Mouse (Mus musculus) kidney, embryonic 15.5 days (tissue): ENCODE results near the gene Supt6. TPM values are rescaled to one million over a fixed set of nuclear protein-coding genes. Genes with fewer than 3 reads are reported as not detected.
A peak's percentile ranks its signal among the peaks of the same experiment; 100 is the strongest.

ENCODE experiments used
- ATAC-seq: fragments of 200-750 bp; cut with Nextera tagmentation; replicated peaks from 2 replicates; pipeline ENCODE4 v1.8.0; 2017; ENCODE audit warnings: moderate TSS enrichment; ENCODE audit not compliant: low FRiP score
- H3K27ac ChIP-seq: fragments of 300-500 bp; sonication (generic); 2 replicates; pipeline ENCODE4 v1.5.1; 2015; ENCODE audit warnings: mild to moderate bottlenecking, inconsistent platforms
- H3K27me3 ChIP-seq: fragments of 300-500 bp; sonication (generic); 2 replicates; pipeline ENCODE4 v1.6.1; 2015; ENCODE audit warnings: inconsistent platforms
- H3K36me3 ChIP-seq: fragments of 300-500 bp; sonication (generic); 2 replicates; pipeline ENCODE4 v1.6.1; 2015; ENCODE audit warnings: inconsistent platforms
- H3K4me1 ChIP-seq: fragments of 300-500 bp; sonication (generic); 2 replicates; pipeline ENCODE4 v1.6.1; 2015; ENCODE audit warnings: inconsistent platforms
- H3K4me2 ChIP-seq: fragments of 300-500 bp; sonication (generic); 2 replicates; pipeline ENCODE4 v1.6.1; 2015; ENCODE audit warnings: moderate library complexity, mild to moderate bottlenecking, inconsistent platforms
- H3K4me3 ChIP-seq: fragments of 300-500 bp; sonication (generic); replicated peaks from 2 replicates; pipeline ENCODE4 v1.5.1; 2015; ENCODE audit warnings: mild to moderate bottlenecking, inconsistent platforms
- H3K9ac ChIP-seq: fragments of 300-500 bp; sonication (generic); 2 replicates; pipeline ENCODE4 v1.6.1; 2015; ENCODE audit warnings: mild to moderate bottlenecking, inconsistent platforms
- H3K9me3 ChIP-seq: fragments of 300-500 bp; sonication (generic); replicated peaks from 2 replicates; pipeline ENCODE4 v1.6.1; 2016; ENCODE audit warnings: inconsistent platforms
- WGBS: fragments of 180-500 bp; shearing (Covaris S2); methylation state at CpG from one replicate; pipeline ENCODE4 v1.1.7; 2015; ENCODE audit warnings: mixed read lengths; 5-methylcytosine and 5-hydroxymethylcytosine counted together
- polyA plus RNA-seq: library from polyadenylated mRNA; unstranded; fragments of >200 nt; fragmentation: Nextera tagmentation; extraction: Ambion mirVana; gene quantifications from 2 replicates; pipeline ENCODE4 v1.2.1, GENCODE M21; 2015

The Supt6 gene
- polyA plus RNA-seq, 1 experiment from 2014 or later, result 29.4 TPM

DNA sequence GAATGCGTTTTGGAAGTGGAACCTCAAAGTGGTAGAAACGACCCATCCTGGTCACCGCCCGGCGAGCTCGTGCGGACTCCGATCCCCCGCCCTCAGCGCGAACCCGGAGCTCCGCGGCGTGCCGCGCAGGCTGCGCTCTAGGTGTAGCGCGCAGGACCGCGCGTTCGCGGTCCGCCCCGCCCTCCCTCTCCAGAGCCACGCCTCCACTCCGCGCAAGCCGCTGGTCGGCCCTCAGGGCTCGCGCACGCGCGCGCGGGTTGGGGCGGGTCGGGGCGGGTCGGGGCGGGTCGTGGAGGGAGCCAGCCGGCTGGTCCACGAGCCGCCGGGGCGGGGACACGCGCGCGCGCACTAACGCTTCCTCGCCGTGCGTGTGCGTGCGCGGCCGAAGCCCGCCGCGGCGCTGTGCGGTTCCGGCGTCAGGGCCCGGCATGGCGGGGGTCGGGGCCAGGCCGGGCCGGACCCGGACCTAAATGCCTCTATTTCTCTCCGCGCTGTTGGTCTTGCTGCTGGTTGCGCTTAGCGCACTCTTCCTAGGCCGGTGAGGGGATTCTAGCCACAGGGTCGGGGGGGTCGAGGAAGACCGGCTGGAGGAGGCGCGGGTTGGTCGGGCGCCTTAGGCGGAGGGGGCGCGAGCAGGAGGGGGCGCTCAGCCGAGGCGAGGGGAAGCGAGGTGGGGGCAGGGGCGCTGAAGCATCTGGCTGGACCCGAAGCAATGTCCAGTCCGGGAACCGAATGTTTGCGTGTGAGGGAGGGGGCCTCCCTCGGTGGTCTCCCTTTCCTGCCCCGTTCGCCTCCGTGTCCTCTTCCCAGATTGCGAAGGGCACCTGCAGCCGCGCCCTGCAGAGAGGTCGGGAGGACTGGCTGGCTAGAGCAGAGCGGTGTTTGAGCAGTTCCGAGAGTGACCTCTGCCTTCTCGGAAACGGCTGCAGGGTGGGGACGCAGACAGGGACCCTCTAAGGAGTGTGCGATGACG lies 15.9 kb upstream of the Supt6 start, which contains the start of gene 2610507B11Rik:
Gene 2610507B11Rik (plus strand): TSS at position 373 of the 973 bp plus-strand sequence.
- WGBS, result under 1% methylated on average over 113 of the region's 115 CpGs
- peak; percentile 97 for ATAC-seq

GRCm38 (mm10) chr11:78260489-78261258 lies 14.9 kb upstream of the Supt6 start:
- no peak overlapping the region for H3K27ac ChIP-seq
- ATAC-seq, result no peak
- peak overlapping the region; percentile 87 for H3K4me3 ChIP-seq
- no peaks in the 10 kb centered on the region for H3K9me3 ChIP-seq
- peaks cover 15% of the 10 kb centered on the region for H3K4me1 ChIP-seq
- H3K27me3 ChIP-seq, result peaks cover 10% of the 10 kb centered on the region; the same call in 1 of the 2 replicates
- WGBS, result 97% methylated on average over 2 of the region's 2 CpGs
- H3K36me3 ChIP-seq, result peaks cover 33% of the 10 kb centered on the region
- peak overlapping the region; percentile 80 for H3K4me2 ChIP-seq
- H3K9ac ChIP-seq, result peak overlapping the region; percentile 14; the same call in 1 of the 2 replicates

More for the DNA sequence above, 15.9 kb upstream of the Supt6 start, which contains the start of gene 2610507B11Rik:
- H3K4me3 ChIP-seq, result peak within 1 kb of the TSS; percentile 87
- peak within 1 kb of the TSS; percentile 92 for H3K27ac ChIP-seq
- peaks cover 10% of the 10 kb centered on the region; the same call in 1 of the 2 replicates for H3K27me3 ChIP-seq
- H3K4me2 ChIP-seq, result peak within 1 kb of the TSS; percentile 80
- no peaks in the 10 kb centered on the region for H3K9me3 ChIP-seq
- H3K4me1 ChIP-seq, result peaks cover 15% of the 10 kb centered on the region
- H3K36me3 ChIP-seq, result peaks cover 35% of the 10 kb centered on the region
- H3K9ac ChIP-seq, result peak within 1 kb of the TSS; percentile 77

DNA sequence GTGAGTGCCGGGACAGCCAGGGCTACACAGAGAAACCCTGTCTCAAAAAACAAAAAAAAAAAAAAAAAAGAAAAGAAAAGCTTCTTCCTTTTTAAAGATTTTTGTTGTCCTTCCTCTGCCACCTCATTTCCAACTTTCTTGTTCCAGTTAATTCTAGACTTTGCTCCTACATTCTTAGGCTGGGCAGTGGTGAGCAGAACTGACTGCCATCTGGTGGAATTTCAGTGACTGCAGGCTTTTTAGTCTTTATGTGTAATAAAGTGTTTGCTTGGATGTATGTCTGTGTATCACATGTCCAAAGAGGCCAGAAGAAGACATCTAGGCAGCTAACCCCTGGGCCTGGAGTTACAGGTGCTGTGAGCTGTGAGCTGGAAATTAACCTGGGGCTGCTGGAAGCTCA lies 10.8 kb upstream of the Supt6 start:
- Histone ChIP-seq H3K27ac (no peak overlapping the region), H3K4me3 (no peak overlapping the region), H3K36me3 (peaks cover 40% of the 10 kb centered on the region), H3K9me3 (no peaks in the 10 kb centered on the region), H3K4me1 (no peaks in the 10 kb centered on the region), H3K9ac (no peak overlapping the region), H3K4me2 (no peak overlapping the region), H3K27me3 (peaks cover 10% of the 10 kb centered on the region; the same call in 1 of the 2 replicates)
- 95% methylated on average over 1 of the region's 1 CpGs for WGBS
- ATAC-seq, result no peak

DNA sequence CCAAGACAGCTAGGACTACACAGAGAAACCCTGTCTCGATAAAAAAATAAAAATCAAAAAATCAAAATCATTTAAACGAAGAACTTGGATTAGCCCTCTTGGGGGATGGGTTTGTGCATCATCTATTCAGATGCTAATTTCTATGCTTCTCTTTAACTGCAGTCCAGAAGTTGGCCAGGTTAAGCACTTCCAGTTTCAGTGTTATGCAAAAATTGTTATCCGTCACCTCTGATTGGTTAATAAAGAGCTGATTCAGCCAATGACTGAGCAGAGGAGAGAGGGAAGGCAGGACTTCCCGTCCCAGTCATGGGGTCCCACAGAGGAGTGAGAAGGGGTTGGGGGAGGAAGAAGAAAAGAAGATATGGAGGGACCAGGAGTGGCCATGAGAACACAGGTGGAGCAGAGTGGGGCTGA lies 1.9 kb upstream of the Supt6 start:
- no peak for ATAC-seq
- H3K36me3 ChIP-seq, result peaks cover 28% of the 10 kb centered on the region
- no peak overlapping the region for H3K4me3 ChIP-seq
- H3K4me1 ChIP-seq, result peaks cover 37% of the 10 kb centered on the region
- H3K4me2 ChIP-seq, result peak overlapping the region; percentile 77; the same call in 1 of the 2 replicates
- WGBS, result 65% methylated on average over 4 of the region's 4 CpGs
- no peak overlapping the region for H3K9ac ChIP-seq
- H3K9me3 ChIP-seq, result no peaks in the 10 kb centered on the region
- H3K27me3 ChIP-seq, result no peaks in the 10 kb centered on the region
- no peak overlapping the region for H3K27ac ChIP-seq

DNA sequence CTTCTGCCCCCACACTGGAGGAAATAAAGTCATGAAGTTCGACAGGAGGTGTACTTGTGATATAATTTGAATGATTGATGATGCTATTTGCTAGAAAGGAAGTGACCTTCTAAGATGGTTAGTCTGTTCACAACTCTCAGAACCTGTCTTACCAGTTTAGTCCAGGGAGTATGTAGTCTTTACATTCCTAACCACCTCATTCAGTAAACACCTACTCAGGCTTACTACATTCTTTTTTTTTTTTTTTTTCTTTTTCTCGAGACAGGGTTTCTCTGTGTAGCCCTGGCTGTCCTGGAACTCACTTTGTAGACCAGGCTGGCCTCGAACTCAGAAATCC lies 1.2 kb upstream of the Supt6 start:
- peaks cover 23% of the 10 kb centered on the region for H3K36me3 ChIP-seq
- H3K9me3 ChIP-seq, result no peaks in the 10 kb centered on the region
- no peak for ATAC-seq
- WGBS, result 44% methylated on average over 3 of the region's 3 CpGs
- H3K4me2 ChIP-seq, result peak overlapping the region; percentile 77
- H3K27ac ChIP-seq, result peak overlapping the region; percentile 39; the same call in 1 of the 2 replicates
- H3K4me1 ChIP-seq, result peaks cover 37% of the 10 kb centered on the region
- no peaks in the 10 kb centered on the region for H3K27me3 ChIP-seq
- 0 out of 2 replicates have a peak overlapping the region, but pooled peaks have one; percentile 21 for H3K9ac ChIP-seq
- H3K4me3 ChIP-seq, result peak overlapping the region; percentile 97

- peak overlapping the region; percentile 96 for H3K27ac ChIP-seq
- H3K4me3 ChIP-seq, result peak overlapping the region; percentile 97
- peak overlapping the region; percentile 77 for H3K4me2 ChIP-seq
- H3K9me3 ChIP-seq, result no peaks in the 10 kb centered on the region
- ATAC-seq, result no peak
- 22% methylated on average over 7 of the region's 7 CpGs for WGBS
- peaks cover 37% of the 10 kb centered on the region for H3K4me1 ChIP-seq
- no peaks in the 10 kb centered on the region for H3K27me3 ChIP-seq
- H3K36me3 ChIP-seq, result peaks cover 21% of the 10 kb centered on the region
- peak overlapping the region; percentile 90; the same call in 1 of the 2 replicates for H3K9ac ChIP-seq
These were observed 678 bp upstream of the Supt6 start for GRCm38 (mm10) chr11:78246318-78247011.

- 0% methylated on average over 19 of the region's 19 CpGs for WGBS
- no peak for ATAC-seq
- H3K9ac ChIP-seq, result peak overlapping the region; percentile 90
- peaks cover 37% of the 10 kb centered on the region for H3K4me1 ChIP-seq
- H3K4me3 ChIP-seq, result peak overlapping the region; percentile 97
- no peaks in the 10 kb centered on the region for H3K9me3 ChIP-seq
- peaks cover 17% of the 10 kb centered on the region for H3K36me3 ChIP-seq
- peak overlapping the region; percentile 77 for H3K4me2 ChIP-seq
- no peaks in the 10 kb centered on the region for H3K27me3 ChIP-seq
- peak overlapping the region; percentile 96 for H3K27ac ChIP-seq
These were observed 543 bp downstream of the Supt6 start for GRCm38 (mm10) chr11:78245261-78245626.

DNA sequence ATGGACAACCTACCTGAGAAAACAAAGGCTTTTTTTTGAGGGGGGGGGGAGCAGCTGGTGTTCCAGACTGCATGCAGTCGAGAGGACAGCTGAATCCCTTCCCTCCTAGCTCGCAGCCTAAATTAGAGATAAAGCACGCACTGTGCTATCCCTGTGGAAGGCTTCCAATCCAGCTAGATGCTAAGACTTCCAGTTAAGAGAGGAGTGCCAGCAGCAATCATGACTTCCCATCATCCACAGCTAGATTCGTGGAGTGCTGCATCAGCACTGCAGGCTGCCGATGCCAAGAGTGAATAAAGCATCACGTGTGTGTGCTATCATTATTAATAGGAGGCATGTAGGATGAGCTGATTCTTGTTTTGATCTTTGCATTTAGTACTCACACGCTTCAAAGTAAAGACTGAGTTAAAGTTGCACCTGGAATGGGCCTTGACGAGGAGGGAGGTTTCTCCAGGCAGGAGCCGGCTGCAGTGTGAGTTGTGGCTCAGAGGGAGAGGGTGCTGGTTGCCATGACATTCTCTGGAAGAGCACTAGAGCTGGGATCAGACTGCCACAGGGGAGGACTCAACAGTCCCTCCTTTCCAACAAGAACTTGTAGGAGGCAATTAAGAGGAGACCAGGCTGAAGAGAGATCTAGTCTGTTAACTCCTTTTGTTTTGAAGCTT lies 5.5 kb downstream of the Supt6 start:
- no peak overlapping the region for H3K4me3 ChIP-seq
- H3K9ac ChIP-seq, result no peak overlapping the region
- 87% methylated on average over 9 of the region's 9 CpGs for WGBS
- ATAC-seq, result no peak
- peaks cover 16% of the 10 kb centered on the region for H3K4me1 ChIP-seq
- H3K27me3 ChIP-seq, result no peaks in the 10 kb centered on the region
- no peaks in the 10 kb centered on the region for H3K9me3 ChIP-seq
- no peak overlapping the region for H3K27ac ChIP-seq
- peaks cover 48% of the 10 kb centered on the region for H3K36me3 ChIP-seq
- no peak overlapping the region for H3K4me2 ChIP-seq

- Histone ChIP-seq H3K27me3 (no peaks in the 10 kb centered on the region), H3K4me1 (no peaks in the 10 kb centered on the region), H3K9me3 (no peaks in the 10 kb centered on the region), H3K9ac (no peak overlapping the region), H3K36me3 (peaks cover 93% of the 10 kb centered on the region), H3K27ac (no peak overlapping the region), H3K4me3 (no peak overlapping the region), H3K4me2 (no peak overlapping the region)
- WGBS, result 92% methylated on average over 6 of the region's 6 CpGs
- no peak for ATAC-seq
These were observed 14.3 kb downstream of the Supt6 start for GRCm38 (mm10) chr11:78231518-78231917.

DNA sequence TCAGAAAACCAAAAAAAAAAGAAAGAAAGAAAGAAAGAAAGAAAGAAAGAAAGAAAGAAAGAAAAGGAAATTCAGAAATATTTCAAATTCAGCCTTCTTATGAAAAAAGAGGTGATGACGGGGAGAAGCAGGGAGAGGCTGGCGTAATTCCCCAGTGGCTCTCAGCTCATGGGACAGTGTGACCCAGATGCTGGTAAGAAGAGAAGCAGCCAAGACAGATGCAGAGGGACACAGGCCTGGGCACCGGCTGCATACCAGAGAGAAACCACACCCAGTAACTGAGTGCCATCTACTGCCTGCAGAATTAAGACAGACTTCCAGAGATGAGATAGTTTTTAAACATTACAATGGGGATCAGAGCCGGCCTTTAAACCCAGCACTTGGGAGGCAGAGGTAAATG lies 22.2 kb downstream of the Supt6 start:
- H3K36me3 ChIP-seq, result peaks cover 98% of the 10 kb centered on the region
- H3K9me3 ChIP-seq, result no peaks in the 10 kb centered on the region
- H3K27ac ChIP-seq, result no peak overlapping the region
- H3K9ac ChIP-seq, result no peak overlapping the region
- no peaks in the 10 kb centered on the region for H3K4me1 ChIP-seq
- H3K27me3 ChIP-seq, result no peaks in the 10 kb centered on the region
- H3K4me2 ChIP-seq, result no peak overlapping the region
- no peak for ATAC-seq
- no peak overlapping the region for H3K4me3 ChIP-seq
- 95% methylated on average over 4 of the region's 4 CpGs for WGBS

DNA sequence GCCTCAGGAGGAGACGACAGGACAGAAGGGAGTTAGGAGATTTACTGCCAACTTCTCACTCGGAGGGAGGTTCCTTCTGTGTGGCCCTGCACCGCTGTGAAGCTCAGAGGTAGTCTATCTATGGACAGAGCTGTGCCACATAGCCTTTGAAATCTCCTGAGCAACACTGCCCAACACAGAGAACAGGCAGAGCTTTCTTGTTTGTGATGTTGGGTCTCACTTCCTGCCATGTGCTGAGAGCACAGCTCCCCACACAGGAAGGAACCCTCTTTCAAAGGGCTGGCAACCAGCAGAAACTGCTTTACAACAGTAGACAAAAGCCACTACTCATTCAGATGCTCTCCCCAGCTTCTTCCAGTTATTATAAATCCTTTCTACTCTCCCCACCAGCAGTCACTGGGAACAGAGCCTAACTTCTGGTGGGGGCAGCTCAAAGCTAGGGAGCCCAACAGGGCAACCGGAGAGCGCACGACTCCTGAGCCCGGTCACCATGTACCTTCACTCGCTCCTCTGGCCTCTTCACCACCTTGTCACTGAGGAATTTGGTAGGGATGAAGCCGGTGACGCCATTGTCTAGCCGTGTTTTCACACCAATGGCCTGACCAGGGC lies 30.0 kb downstream of the Supt6 start:
- H3K27me3 ChIP-seq, result no peaks in the 10 kb centered on the region
- H3K4me3 ChIP-seq, result no peak overlapping the region
- WGBS, result 80% methylated on average over 11 of the region's 11 CpGs

More for the DNA sequence above, 30.0 kb downstream of the Supt6 start:
- no peak overlapping the region for H3K4me2 ChIP-seq
- no peaks in the 10 kb centered on the region for H3K9me3 ChIP-seq
- no peak for ATAC-seq
- no peaks in the 10 kb centered on the region for H3K4me1 ChIP-seq
- peaks cover 99% of the 10 kb centered on the region for H3K36me3 ChIP-seq
- H3K9ac ChIP-seq, result no peak overlapping the region
- H3K27ac ChIP-seq, result no peak overlapping the region
